In the genomic region with DNA sequence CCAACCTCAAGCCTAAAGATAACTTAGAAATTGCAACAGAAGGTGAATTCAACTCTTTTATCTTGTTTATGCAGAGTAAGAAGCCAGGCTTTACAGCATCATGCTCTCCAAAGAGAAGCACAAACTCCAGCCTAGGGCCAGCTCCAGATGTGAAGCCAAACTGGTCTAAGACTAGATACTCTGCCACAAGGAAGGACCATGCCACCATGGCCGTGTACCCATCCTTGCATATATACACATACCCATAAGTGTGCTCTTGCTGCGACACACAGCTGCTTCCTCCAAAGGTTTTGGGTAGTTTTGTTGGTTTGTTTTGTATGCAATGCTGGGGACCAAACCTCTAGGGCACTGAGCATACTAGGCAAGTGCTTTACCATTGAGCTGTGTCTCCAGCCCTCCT, we compare ENCODE assay signal across 21 mouse cellular contexts. TPM values are rescaled to one million over a fixed set of nuclear protein-coding genes. Genes with fewer than 3 reads are reported as not detected.
DNase-seq lines count a peak whose midpoint lies in the region; TF ChIP-seq lines count a peak whose summit lies in the region.
"Had no signal": no experiment of that assay in that cellular context is flagged by ENCODE, and none has a peak within 500 bp of the region (broad histone marks: within the 10 kb centered on the region; RNA-seq: fewer than 3 reads in every experiment).

No protein-coding gene starts in this region.

- intact Hi-C loops in heart, adult 2 months (cut with DNase I), result no loop called here

- no peaks in the 10 kb centered on the region for H3K36me3 ChIP-seq in heart, adult 2 months (ENCODE audit: control insufficient read depth, insufficient read depth, low read length)
- H3K36me3 ChIP-seq in heart, embryonic 10.5 days, result no peaks in the 10 kb centered on the region
- H3K36me3 ChIP-seq: G1E had no signal

- H3K79me2 ChIP-seq in heart, adult 2 months (replicated peaks; ENCODE audit: control insufficient read depth, insufficient read depth, low read length), result no peaks in the 10 kb centered on the region

- no peak for TF ChIP-seq POLR2A in heart, adult 2 months (IDR thresholded peaks at IDR 0.05; ENCODE audit: insufficient read depth, low read depth, low read length)

- no peak overlapping the region for H3K27ac ChIP-seq in heart, adult 2 months
- H3K27ac ChIP-seq in heart, embryonic 10.5 days, result no peak overlapping the region

- TF ChIP-seq EP300 in heart, adult 2 months (IDR thresholded peaks at IDR 0.05; ENCODE audit: insufficient read depth, low read depth, low read length), result no peak

- whole genome bisulfite sequencing in heart, adult 2 months, result 74% methylated on average over 2 of the region's 2 CpGs
- 73% methylated on average over 2 of the region's 2 CpGs for WGBS in heart, embryonic 10.5 days

- H3K9ac ChIP-seq in heart, adult 2 months (ENCODE audit: low read depth, low read length), result no peak overlapping the region

- TF ChIP-seq CTCF in heart, adult 2 months (IDR thresholded peaks at IDR 0.05), result no peak

- H3K27me3 ChIP-seq in heart, adult 2 months (ENCODE audit: control insufficient read depth, insufficient read depth, low read length), result no peaks in the 10 kb centered on the region
- no peaks in the 10 kb centered on the region for H3K27me3 ChIP-seq in heart, embryonic 10.5 days (ENCODE audit: insufficient read depth, poor library complexity, severe bottlenecking)
- H3K27me3 ChIP-seq: CH12.LX, Patski had no signal

- H3K9me3 ChIP-seq in heart, embryonic 10.5 days, result no peaks in the 10 kb centered on the region
- H3K9me3 ChIP-seq: G1E had no signal

- peak; percentile 68 for DNase-seq in heart, adult 11 months
- DNase-seq in heart, adult 2 months, result no peak
- peak; percentile 72 for DNase-seq in heart, embryonic 10.5 days (ENCODE audit: low spot score)
- no peak for DNase-seq in heart, adult 8-10 months (ENCODE audit: low spot score)
- DNase-seq: adrenal gland, adult 2 months; adrenal gland, adult 8-10 months; adrenal gland, postnatal 10 days; adrenal gland, postnatal 14 days; adrenal gland, postnatal 25 days; adrenal gland, postnatal 36 days; B cell, adult 2 months; cerebellum, adult 11 months; cerebellum, adult 11-12 months; cerebellum, adult 18-20 months had no signal

- H3K4me3 ChIP-seq in heart, adult 2 months, result no peak overlapping the region
- H3K4me3 ChIP-seq in heart, embryonic 10.5 days, result no peak overlapping the region

- no peaks in the 10 kb centered on the region for H3K4me1 ChIP-seq in heart, adult 2 months (ENCODE audit: control insufficient read depth, insufficient read depth, low read length)
- H3K4me1 ChIP-seq in heart, embryonic 10.5 days, result no peaks in the 10 kb centered on the region

RNA-seq across cellular contexts. Expression of a gene that starts 31.7 kb away (rescaled TPM):
- total RNA-seq in heart, adult 2 months (2021), result 100 to 1,000 TPM; 171 to 197 TPM
- 137 and 261 TPM in 2 replicates for polyA plus RNA-seq in heart, adult 2 months (2012; rRNA removed)
- polyA plus RNA-seq in heart, embryonic 10.5 days (2016; fragmentation: Nextera tagmentation; extraction: Ambion mirVana), result 252 and 254 TPM in 2 replicates
- 100 to 1,000 TPM; 165 to 183 (median 182) TPM for total RNA-seq in heart, adult 8-10 months (2022)

RNA-seq across cellular contexts. Expression of a gene that starts 32.7 kb away (rescaled TPM):
- total RNA-seq in heart, adult 2 months (2021), result under 1 TPM; 0.81 to 0.86 TPM
- 1.6 and 1.7 TPM in 2 replicates for polyA plus RNA-seq in heart, adult 2 months (2012; rRNA removed)
- polyA plus RNA-seq in heart, embryonic 10.5 days (2016; fragmentation: Nextera tagmentation; extraction: Ambion mirVana), result 0.51 and 0.92 TPM in 2 replicates
- total RNA-seq in heart, adult 8-10 months (2022), result 1 to 10 TPM; 1.0 to 2.4 (median 1.6) TPM
- total RNA-seq: CH12.LX, MEL had no signal
- polyA plus RNA-seq: activated CD4-positive, CD25-positive, alpha-beta regulatory T cell, adult 4 months; C2C12; CD4-positive, CD25-positive, alpha-beta regulatory T cell, adult 4 months; G1E; Patski had no signal

Comparison
In these comparisons a context has a peak if more than half of its experiments do, and no peak if none do; other contexts are left out.
1. DNase-seq: peak in heart, adult 11 months (single experiment) and heart, embryonic 10.5 days (single experiment); none in heart, adult 2 months (0 of 2) and heart, adult 8-10 months (single experiment).